Mouse (Mus musculus) left cerebral cortex, adult 11 months (tissue): Measurements from ENCODE around the gene Zcchc7.
"Not testable (repeated sequence)": the region's sequence is repeated elsewhere in the genome, so short reads cannot be mapped to it uniquely, and the experiment has no call there.

ENCODE experiments used
- DNase-seq: peaks from one replicate; pipeline ENCODE4 v3.0.0; 2022; ENCODE audit warnings: low spot score

Zcchc7 gene

GRCm38 (mm10) chr4:44757131-44757530 lies 1.5 kb downstream of the Zcchc7 start:
- DNase-seq: not testable (repeated sequence)

- no peak for DNase-seq
These were observed 19.2 kb downstream of the Zcchc7 start for GRCm38 (mm10) chr4:44774890-44775289.

DNA sequence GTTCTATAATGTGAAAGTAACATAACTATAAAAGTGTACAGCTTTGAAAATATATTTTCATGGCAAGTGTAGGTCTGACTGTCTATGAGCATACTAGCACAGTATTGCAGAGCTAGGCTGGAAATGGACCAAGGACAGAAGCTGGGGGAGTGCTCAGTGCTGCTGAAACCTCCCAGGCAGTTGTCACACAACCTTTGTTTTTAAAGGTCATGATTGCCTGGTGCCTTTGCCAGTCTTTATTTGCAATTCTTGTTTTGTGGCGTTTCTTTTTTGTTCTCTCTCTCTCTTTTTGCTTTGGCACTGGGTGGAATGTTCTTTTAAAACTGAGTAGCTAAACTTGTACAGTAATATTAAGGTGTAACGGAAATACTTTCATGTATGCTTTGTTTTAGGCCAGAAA lies 21.0 kb downstream of the Zcchc7 start:
- DNase-seq: no peak

DNA sequence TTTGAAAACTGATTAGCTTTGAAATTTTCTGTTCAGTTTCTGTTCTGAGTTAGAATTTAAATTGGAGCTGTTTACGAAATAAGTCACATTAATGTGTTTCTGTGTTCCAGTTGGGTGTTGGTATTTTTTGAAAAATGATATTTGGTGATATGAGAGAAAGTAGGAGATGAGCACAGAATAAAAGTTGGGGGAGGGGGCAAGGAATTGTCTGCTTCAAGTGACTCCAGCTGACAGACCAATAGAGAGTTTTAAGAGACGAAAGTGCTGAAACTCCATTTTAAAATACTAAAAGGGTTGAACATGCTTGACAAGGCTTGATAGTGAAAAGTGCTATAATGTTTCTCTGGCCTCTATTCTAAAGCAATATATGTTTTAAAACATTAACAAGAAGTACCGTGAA lies 21.4 kb downstream of the Zcchc7 start:
- no peak for DNase-seq

GRCm38 (mm10) chr4:44777711-44778110 lies 22.0 kb downstream of the Zcchc7 start:
- no peak for DNase-seq

GRCm38 (mm10) chr4:44778316-44778715 lies 22.6 kb downstream of the Zcchc7 start:
- no peak for DNase-seq

DNA sequence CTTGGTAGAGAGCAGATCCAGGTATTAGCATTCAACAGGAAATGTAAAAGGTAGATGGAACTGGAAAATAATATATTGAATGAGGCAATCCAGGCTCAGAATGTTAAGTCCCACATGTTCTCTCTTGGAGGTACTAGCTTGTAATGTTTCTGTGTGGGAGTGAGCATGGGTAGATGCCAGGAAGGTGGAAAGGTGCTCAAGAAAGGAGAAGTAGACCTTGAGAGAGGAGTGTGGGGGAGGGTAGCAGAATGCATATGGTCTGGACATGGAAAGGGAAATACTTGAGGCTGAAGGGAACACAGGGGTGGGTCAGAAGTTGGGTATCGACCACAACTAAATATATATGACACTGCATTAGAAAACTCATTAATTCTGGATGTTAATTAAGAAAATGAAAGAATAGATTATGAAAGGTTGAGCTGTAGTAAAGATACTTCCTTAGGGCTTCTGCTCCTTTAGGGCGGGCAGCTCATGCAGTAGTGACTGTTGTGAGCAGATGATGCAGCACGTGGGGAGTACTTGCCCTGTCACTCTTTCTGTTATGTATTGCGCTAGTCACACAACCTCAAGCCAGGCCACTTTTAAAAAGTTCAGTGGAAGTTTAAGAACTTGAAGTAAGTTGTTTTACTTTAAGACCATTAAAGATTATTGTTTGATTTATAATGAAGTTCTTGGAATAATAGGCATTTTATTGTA lies 24.9 kb downstream of the Zcchc7 start:
- DNase-seq: no peak

- DNase-seq: no peak
These were observed 25.8 kb downstream of the Zcchc7 start for GRCm38 (mm10) chr4:44781494-44781893.

DNA sequence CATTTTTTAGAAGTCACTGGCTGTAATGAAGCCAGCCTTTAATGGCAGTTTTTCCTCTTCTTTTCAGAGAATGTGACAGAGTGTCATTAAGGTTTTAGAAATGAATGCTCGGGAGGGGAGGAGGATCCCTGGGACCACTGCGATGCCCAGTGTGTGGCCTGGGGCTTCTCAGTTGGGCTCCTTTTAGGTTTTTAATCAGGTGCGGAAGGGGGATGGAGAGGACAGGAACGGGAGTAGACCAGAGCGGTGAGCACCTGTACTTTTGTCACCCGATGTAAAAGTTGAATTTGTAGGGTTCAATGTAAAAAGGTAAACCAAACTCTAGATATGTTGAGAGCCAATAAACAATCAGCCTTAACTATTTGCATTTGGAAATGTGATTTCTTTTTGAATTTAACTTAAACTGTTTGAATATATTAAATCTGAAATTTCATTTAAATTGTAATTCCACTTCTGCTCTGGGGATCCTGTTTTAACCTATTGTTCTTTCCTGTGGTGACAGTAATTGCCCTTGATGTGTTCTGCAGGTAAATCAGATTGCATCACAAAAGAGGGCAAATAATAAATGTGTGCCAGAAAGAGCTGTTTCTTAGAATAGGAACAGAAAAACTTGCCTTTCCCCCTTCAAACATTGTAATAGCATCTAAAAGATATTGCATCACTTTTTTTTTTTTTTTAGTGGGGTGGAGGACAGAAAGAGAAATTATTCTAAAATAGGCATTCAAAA lies 28.1 kb downstream of the Zcchc7 start:
- DNase-seq: no peak

- DNase-seq: no peak
These were observed 57.2 kb downstream of the Zcchc7 start for GRCm38 (mm10) chr4:44812855-44813254.

GRCm38 (mm10) chr4:44813770-44814169 lies 58.1 kb downstream of the Zcchc7 start:
- no peak for DNase-seq

GRCm38 (mm10) chr4:44816584-44816983 lies 60.9 kb downstream of the Zcchc7 start:
- no peak for DNase-seq

DNA sequence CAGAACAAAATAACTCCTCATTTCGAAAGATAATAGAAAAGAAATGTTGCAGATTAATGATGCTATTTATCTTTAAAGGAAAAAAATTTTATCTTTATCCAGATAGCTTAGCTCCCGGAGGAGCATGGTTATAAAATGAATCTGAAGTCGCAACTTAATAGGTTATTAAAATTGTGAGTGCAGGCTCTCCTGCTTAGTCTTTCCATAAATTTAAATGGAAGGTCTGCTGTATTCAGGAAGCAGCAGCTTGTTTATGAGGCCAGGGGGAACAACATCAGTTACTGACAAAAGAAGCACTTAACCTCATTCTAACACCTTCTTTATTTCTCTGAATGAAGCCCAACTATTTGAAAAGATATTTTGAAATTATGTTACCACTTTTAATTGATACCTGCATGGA lies 74.9 kb downstream of the Zcchc7 start:
- DNase-seq: no peak

GRCm38 (mm10) chr4:44851835-44852251 lies 96.2 kb downstream of the Zcchc7 start:
- no peak for DNase-seq

DNA sequence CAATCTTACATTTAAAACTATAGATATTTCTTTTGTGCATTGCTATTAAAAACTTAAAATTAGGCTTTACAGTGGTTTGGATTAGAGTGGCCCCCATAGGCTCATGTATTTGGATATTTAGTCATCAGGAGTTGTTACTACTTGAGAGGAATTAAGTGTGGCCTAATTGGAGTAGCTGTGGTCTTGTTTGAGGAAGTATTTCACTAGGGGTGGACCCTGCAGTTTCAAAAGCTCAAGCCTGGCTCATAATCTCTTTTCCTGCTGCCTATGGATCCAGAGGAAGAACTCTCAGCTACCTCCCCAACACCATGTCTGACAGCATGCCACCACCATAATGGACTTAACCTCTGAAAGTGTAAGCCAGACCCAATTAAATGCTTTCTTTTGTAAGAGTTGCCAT lies 115.9 kb downstream of the Zcchc7 start:
- no peak for DNase-seq

DNA sequence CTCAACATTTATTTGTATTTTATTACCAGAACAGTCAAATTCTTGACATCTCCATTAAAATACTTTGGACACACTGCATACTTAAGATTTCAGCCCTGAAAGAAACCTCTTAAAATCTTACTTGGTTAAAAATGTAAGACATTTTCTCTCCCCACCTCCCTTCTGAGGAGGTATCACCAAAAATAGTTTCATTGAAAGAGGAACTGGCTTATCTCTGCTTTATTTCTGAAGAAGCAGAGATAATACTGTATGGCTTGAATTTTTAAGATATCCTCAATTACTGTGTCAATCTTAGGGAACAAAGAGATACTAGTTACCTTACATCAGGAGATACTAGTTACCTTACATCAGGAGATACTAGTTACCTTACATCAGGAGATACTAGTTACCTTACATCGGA lies 116.4 kb downstream of the Zcchc7 start:
- no peak for DNase-seq

- DNase-seq: no peak
These were observed 124.5 kb downstream of the Zcchc7 start for GRCm38 (mm10) chr4:44880065-44880623.

- no peak for DNase-seq
These were observed 130.5 kb downstream of the Zcchc7 start for GRCm38 (mm10) chr4:44886143-44886542.

DNA sequence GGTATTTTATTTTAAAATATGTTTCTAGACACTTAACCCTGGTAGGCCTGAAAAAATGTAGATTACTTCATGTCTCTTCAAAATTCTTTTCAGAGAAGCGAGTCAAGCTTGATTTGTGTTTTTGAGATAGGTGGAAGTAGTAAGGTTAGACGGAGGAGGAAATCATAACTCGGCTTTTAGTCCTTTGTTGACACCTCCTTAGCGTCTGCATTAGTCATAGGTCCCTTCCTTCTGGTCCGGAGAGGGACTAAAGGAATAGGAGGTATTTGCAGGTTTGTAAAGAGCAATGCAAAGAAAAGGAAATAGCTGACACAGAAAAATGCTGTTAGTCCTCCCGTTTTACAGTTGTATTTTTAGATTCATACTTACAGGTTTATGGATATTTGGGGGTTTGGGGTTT lies 135.7 kb downstream of the Zcchc7 start:
- no peak for DNase-seq

DNA sequence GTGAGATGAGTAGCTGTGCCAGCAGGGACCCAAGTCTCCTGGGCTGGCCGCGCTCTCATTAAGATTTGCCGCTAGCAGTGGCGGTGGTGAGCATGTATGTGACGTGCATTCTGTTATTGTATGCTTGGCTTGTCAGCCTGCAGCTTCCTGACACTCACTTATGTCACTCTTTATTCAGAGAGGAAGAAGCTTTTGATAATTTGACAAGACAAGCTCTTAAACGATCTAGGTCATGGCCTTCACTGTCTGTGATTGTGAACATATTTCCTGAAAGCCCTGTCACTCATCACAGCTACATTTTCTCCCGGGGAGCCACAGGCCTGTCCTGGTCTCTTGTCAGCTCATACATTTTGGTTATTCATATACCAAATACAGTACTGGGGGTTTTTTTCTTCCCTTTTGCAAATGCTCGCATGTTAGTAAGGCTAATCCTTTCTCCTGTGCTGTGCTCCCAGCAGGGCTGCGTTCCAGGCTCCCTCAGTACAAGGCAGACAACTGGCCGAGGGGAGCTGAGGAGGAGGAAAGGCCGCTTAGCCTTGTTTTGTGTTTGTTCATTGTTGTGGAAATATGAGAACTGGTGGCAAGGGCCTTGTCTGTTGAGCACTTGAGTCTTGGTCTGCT lies 150.1 kb downstream of the Zcchc7 start:
- DNase-seq: no peak

GRCm38 (mm10) chr4:44906399-44906798 lies 150.7 kb downstream of the Zcchc7 start:
- DNase-seq: no peak

DNA sequence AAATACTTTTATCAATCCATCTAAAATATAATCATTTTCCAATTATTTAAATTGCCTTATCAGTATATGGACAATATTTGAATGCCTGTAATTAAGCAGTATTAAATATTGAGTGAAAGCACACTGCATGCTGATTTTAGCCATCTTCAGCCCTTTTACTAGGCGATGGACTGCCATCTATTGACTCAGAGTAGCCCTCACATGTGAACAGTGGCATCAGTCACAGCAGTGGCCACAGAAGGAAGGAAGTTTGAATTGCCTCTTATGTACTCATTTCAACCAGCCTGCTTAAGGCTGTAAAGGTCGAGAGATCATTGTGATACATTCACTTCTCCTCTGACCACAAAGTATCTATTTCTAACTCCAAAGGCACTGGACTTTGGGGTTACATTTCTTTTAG lies 154.4 kb downstream of the Zcchc7 start:
- DNase-seq: no peak

GRCm38 (mm10) chr4:44910857-44911256 lies 155.2 kb downstream of the Zcchc7 start:
- no peak for DNase-seq
